Mouse (Mus musculus): ENCODE measurements at regions not wholly inside any gene's neighbourhood (a gene's known extent, or its start where the extent isn't known, plus 50 kb on each side); places are given as distances from the start of the nearest gene placed in this dataset.

GRCm38 (mm10) chr8:116133503-116133902 lies 371.3 kb upstream of the Dynlrb2 start:
- no peaks in the 10 kb centered on the region for H3K27me3 ChIP-seq (ENCODE audit: control insufficient read depth in 1 of 2, insufficient read depth in 2 of 2, low read length in 2 of 2)
- DNase-seq (ENCODE audit: low read depth, low spot score) = no peak
- H3K9ac ChIP-seq (ENCODE audit: control insufficient read depth, low read depth, low read length, poor library complexity, severe bottlenecking) = no peak overlapping the region
- no peaks in the 10 kb centered on the region for H3K79me2 ChIP-seq (ENCODE audit: control insufficient read depth, insufficient read depth, low read length, poor library complexity)
- no peak for TF ChIP-seq EP300 (IDR thresholded peaks at IDR 0.05; ENCODE audit: low read depth in 1 of 2, low read length in 2 of 2)
- TF ChIP-seq POLR2A (IDR thresholded peaks at IDR 0.05; ENCODE audit: control insufficient read depth in 1 of 2, insufficient read depth in 1 of 2, low read depth in 1 of 2, low read length in 2 of 2, poor library complexity in 1 of 2) = no peak
- TF ChIP-seq HCFC1 (IDR thresholded peaks at IDR 0.05; ENCODE audit: low read depth, low read length) = no peak
- TF ChIP-seq UBTF (IDR thresholded peaks at IDR 0.05; ENCODE audit: borderline replicate concordance, insufficient read depth, low read depth, low read length) = no peak
- TF ChIP-seq CHD2 (IDR thresholded peaks at IDR 0.05; ENCODE audit: low read length) = no peak
- TF ChIP-seq MEF2A (IDR thresholded peaks at IDR 0.05; ENCODE audit: extremely low read depth, insufficient replicate concordance, low read depth, low read length, poor library complexity, severe bottlenecking) = no peak
- TF ChIP-seq JUND (IDR thresholded peaks at IDR 0.05; ENCODE audit: low read depth, low read length) = no peak
- TF ChIP-seq NELFE (IDR thresholded peaks at IDR 0.05; ENCODE audit: low read depth, low read length) = no peak
- H3K9me3 ChIP-seq (replicated peaks; ENCODE audit: insufficient read depth, low read length) = no peaks in the 10 kb centered on the region
- no peak overlapping the region for H3K4me3 ChIP-seq (ENCODE audit: control insufficient read depth in 1 of 2, insufficient read depth in 1 of 2, low read depth in 2 of 2, low read length in 2 of 2)
- no peaks in the 10 kb centered on the region for H3K4me1 ChIP-seq (ENCODE audit: control insufficient read depth in 1 of 2, insufficient read depth in 2 of 2, low read length in 2 of 2)
- H3K36me3 ChIP-seq (ENCODE audit: control insufficient read depth in 1 of 2, insufficient read depth in 2 of 2, low read length in 2 of 2) = no peaks in the 10 kb centered on the region
- H3K27ac ChIP-seq (ENCODE audit: control insufficient read depth, low read depth, low read length) = no peak overlapping the region

DNA sequence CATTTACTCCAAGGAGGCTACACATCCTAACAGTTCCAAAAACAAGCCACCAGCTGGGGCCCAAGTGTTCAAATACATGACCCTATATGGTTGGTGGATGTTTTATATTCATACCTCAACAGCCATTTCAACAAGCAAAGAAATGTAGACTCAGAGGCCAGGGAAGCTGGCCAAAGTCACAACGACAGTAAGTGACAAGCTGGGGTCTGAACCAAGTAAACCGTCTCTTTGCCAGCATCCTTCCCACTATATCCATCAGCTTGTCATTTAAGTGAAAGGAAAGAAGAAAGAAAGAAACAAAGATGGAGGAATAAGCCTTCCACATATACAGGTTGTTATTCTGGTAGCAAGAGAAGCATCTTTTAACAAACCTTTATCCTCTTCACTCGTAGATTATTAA lies 371.7 kb upstream of the Dynlrb2 start:
- no peaks in the 10 kb centered on the region for H3K36me3 ChIP-seq (ENCODE audit: control insufficient read depth in 1 of 2, insufficient read depth in 2 of 2, low read length in 2 of 2)
- H3K4me3 ChIP-seq (ENCODE audit: control insufficient read depth in 1 of 2, insufficient read depth in 1 of 2, low read depth in 2 of 2, low read length in 2 of 2) = no peak overlapping the region
- H3K9me3 ChIP-seq (replicated peaks; ENCODE audit: insufficient read depth, low read length) = no peaks in the 10 kb centered on the region
- no peaks in the 10 kb centered on the region for H3K27me3 ChIP-seq (ENCODE audit: control insufficient read depth in 1 of 2, insufficient read depth in 2 of 2, low read length in 2 of 2)
- H3K4me1 ChIP-seq (ENCODE audit: control insufficient read depth in 1 of 2, insufficient read depth in 2 of 2, low read length in 2 of 2) = no peaks in the 10 kb centered on the region
- H3K9ac ChIP-seq (ENCODE audit: control insufficient read depth, low read depth, low read length, poor library complexity, severe bottlenecking) = no peak overlapping the region
- DNase-seq (ENCODE audit: low read depth, low spot score) = no peak
- H3K79me2 ChIP-seq (ENCODE audit: control insufficient read depth, insufficient read depth, low read length, poor library complexity) = no peaks in the 10 kb centered on the region
- TF ChIP-seq ETS1 (IDR thresholded peaks at IDR 0.05; ENCODE audit: low read depth, low read length) (no peak), POLR2A (IDR thresholded peaks at IDR 0.05; ENCODE audit: control insufficient read depth in 1 of 2, insufficient read depth in 1 of 2, low read depth in 1 of 2, low read length in 2 of 2, poor library complexity in 1 of 2) (no peak), SMC3 (IDR thresholded peaks at IDR 0.05; ENCODE audit: low read depth, low read length) (no peak), USF1 (IDR thresholded peaks at IDR 0.05; ENCODE audit: low read depth, low read length) (no peak), EP300 (IDR thresholded peaks at IDR 0.05; ENCODE audit: low read depth in 1 of 2, low read length in 2 of 2) (no peak), KAT2A (conservative IDR thresholded peaks at IDR 0.05; ENCODE audit: low read depth, low read length) (no peak), HCFC1 (IDR thresholded peaks at IDR 0.05; ENCODE audit: low read depth, low read length) (no peak), ELF1 (IDR thresholded peaks at IDR 0.05; ENCODE audit: low read depth, low read length) (no peak), MYC (IDR thresholded peaks at IDR 0.05; ENCODE audit: low read depth, low read length) (no peak), RCOR1 (IDR thresholded peaks at IDR 0.05; ENCODE audit: low read depth, low read length) (no peak), CHD1 (IDR thresholded peaks at IDR 0.05; ENCODE audit: low read depth, low read length) (no peak), POLR2AphosphoS5 (IDR thresholded peaks at IDR 0.05; ENCODE audit: borderline replicate concordance, low read depth, low read length) (no peak), BHLHE40 (IDR thresholded peaks at IDR 0.05; ENCODE audit: borderline replicate concordance, low read depth, low read length) (no peak), POLR2AphosphoS2 (IDR thresholded peaks at IDR 0.05; ENCODE audit: low read length) (no peak)
- no peak overlapping the region for H3K27ac ChIP-seq (ENCODE audit: control insufficient read depth, low read depth, low read length)

Measured in MEL (cell line).